Comparison of ENCODE assay signal across 8 mouse cellular contexts in the genomic region with DNA sequence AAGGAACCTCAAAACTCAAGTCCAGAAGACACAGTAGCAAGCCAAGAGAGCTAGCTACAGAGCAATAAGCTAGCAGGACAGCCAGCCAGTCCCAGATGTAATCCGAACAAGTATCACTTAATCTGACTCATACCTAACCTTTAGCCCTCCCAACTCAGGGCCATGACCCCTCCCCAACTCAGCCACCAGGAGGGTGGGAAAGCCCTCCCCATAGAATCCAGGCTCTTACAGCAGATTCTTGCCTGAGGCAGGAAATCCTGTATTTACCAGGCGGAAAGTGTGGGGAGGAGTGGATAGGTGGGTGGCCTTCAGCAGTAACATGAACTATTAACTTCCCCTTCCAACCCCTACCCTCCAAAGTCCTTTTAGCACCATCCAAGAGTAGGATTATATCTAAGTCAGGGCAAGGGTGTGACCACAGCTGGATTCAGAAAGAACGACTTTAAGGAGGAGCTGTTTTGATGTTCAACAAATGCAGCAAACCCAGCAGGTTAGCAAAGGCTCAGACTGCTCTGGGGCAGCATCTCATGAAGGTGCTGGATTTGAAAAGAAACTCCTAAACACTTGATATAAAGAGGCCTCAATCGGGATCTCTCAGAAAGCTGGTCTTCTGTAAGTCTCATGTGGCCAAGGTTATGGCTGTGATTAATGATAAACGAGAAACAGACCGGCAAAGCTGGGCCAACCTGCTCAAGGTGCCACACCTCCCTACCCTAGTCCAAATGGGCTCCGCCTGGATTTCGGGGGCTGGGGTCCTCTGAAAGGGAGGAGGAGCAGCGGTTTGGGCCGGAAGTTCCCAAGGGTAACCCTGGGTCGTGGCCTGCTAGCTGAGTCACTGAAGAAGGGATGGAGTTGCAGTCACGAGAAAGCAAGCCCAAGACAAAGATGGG. TPM values are rescaled to one million over a fixed set of nuclear protein-coding genes. Genes with fewer than 3 reads are reported as not detected.
A peak's percentile ranks its signal among the peaks of the same experiment; 100 is the strongest.
DNase-seq lines count a peak whose midpoint lies in the region; ATAC-seq and TF ChIP-seq lines count a peak whose summit lies in the region.

A gene (plus strand): TSS at position 789 of the 890 bp plus-strand sequence.

- peak within 1 kb of the TSS; percentile 76 for H3K27ac ChIP-seq in embryonic fibroblast, embryonic 13.5 days (ENCODE audit: insufficient read depth, low read length)
- peak within 1 kb of the TSS; percentile 93 for H3K27ac ChIP-seq in intestine, postnatal 0 days (ENCODE audit: low read depth, low read length)
- H3K27ac ChIP-seq in liver, embryonic 15.5 days (replicated peaks) = peak within 1 kb of the TSS; percentile 51; the same call in 1 of the 2 replicates

- H3K4me3 ChIP-seq in erythroblast, embryonic 14.5 days (replicated peaks) = peak within 1 kb of the TSS; percentile 69
- H3K4me3 ChIP-seq in E14TG2a.4 (replicated peaks; ENCODE audit: low read length) = peak within 1 kb of the TSS; percentile 91
- H3K4me3 ChIP-seq in embryonic fibroblast, embryonic 13.5 days (ENCODE audit: insufficient read depth, low read length) = peak within 1 kb of the TSS; percentile 57
- peak within 1 kb of the TSS; percentile 82 for H3K4me3 ChIP-seq in intestine, postnatal 0 days (ENCODE audit: low read depth, low read length)
- peak within 1 kb of the TSS; percentile 67 for H3K4me3 ChIP-seq in liver, embryonic 15.5 days (replicated peaks)

- no peaks in the 10 kb centered on the region for H3K9me3 ChIP-seq in erythroblast, embryonic 14.5 days (ENCODE audit: control insufficient read depth, low read length)
- H3K9me3 ChIP-seq in E14TG2a.4 (ENCODE audit: low read length) = no peaks in the 10 kb centered on the region
- H3K9me3 ChIP-seq in intestine, postnatal 0 days (ENCODE audit: control insufficient read depth) = no peaks in the 10 kb centered on the region
- H3K9me3 ChIP-seq in liver, embryonic 15.5 days (replicated peaks) = no peaks in the 10 kb centered on the region

- peak; percentile 19 for DNase-seq in splenic B cell, adult 2 months (ENCODE audit: low read depth, low spot score)
- no peak for DNase-seq in spleen, adult 18-20 months

- TF ChIP-seq POLR2A in embryonic fibroblast, embryonic 13.5 days (IDR thresholded peaks at IDR 0.05; ENCODE audit: low read depth, low read length) = no peak; the same call in 1 of the 2 replicates

- H3K9ac ChIP-seq in intestine, postnatal 0 days (ENCODE audit: low read depth, low read length) = peak within 1 kb of the TSS; percentile 71
- peak within 1 kb of the TSS; percentile 62 for H3K9ac ChIP-seq in liver, embryonic 15.5 days

- no peak for ATAC-seq in erythroblast, adult 5-6 weeks (replicated peaks; ENCODE audit: low FRiP score, poor library complexity, severe bottlenecking)
- peak; percentile 16 for ATAC-seq in intestine, postnatal 0 days
- no peak for ATAC-seq in liver, embryonic 15.5 days (ENCODE audit: insufficient read depth)

- WGBS in intestine, postnatal 0 days = 6% methylated on average over 12 of the region's 12 CpGs
- WGBS in liver, embryonic 15.5 days (ENCODE audit: insufficient replicate concordance) = 6% methylated on average over 12 of the region's 12 CpGs

- TF ChIP-seq CTCF in E14TG2a.4 (conservative IDR thresholded peaks at IDR 0.05; ENCODE audit: low read length) = no peak
- TF ChIP-seq CTCF in embryonic fibroblast, embryonic 13.5 days (IDR thresholded peaks at IDR 0.05; ENCODE audit: borderline replicate concordance, insufficient read depth, low read length) = no peak
- no peak for TF ChIP-seq CTCF in intestine, postnatal 0 days (IDR thresholded peaks at IDR 0.05; ENCODE audit: low read depth)

- H3K4me2 ChIP-seq in intestine, postnatal 0 days (replicated peaks; ENCODE audit: low read depth) = peak within 1 kb of the TSS; percentile 94
- H3K4me2 ChIP-seq in liver, embryonic 15.5 days = peak within 1 kb of the TSS; percentile 94

- H3K4me1 ChIP-seq in erythroblast, embryonic 14.5 days (ENCODE audit: control insufficient read depth) = peaks cover 64% of the 10 kb centered on the region
- peaks cover 83% of the 10 kb centered on the region for H3K4me1 ChIP-seq in E14TG2a.4 (replicated peaks; ENCODE audit: low read depth, low read length)
- peaks cover 10% of the 10 kb centered on the region; the same call in 1 of the 2 replicates for H3K4me1 ChIP-seq in embryonic fibroblast, embryonic 13.5 days (ENCODE audit: control insufficient read depth, insufficient read depth, low read length)
- 0 out of 2 replicates have a peak, but pooled peaks cover 7% of the 10 kb centered on the region for H3K4me1 ChIP-seq in intestine, postnatal 0 days (replicated peaks; ENCODE audit: control insufficient read depth, insufficient read depth, low read length)
- peaks cover 75% of the 10 kb centered on the region for H3K4me1 ChIP-seq in liver, embryonic 15.5 days (replicated peaks)

- peaks cover 15% of the 10 kb centered on the region for H3K36me3 ChIP-seq in erythroblast, embryonic 14.5 days (ENCODE audit: control insufficient read depth)
- peaks cover 33% of the 10 kb centered on the region for H3K36me3 ChIP-seq in E14TG2a.4 (ENCODE audit: insufficient read depth, low read length)
- peaks cover 30% of the 10 kb centered on the region for H3K36me3 ChIP-seq in intestine, postnatal 0 days (ENCODE audit: control insufficient read depth, insufficient read depth)
- peaks cover 15% of the 10 kb centered on the region for H3K36me3 ChIP-seq in liver, embryonic 15.5 days (replicated peaks)
- peaks cover 2% of the 10 kb centered on the region; the same call in 1 of the 2 replicates for H3K36me3 ChIP-seq in splenic B cell, adult 2 months (ENCODE audit: control insufficient read depth, insufficient read depth, low read length, poor library complexity, severe bottlenecking)

- H3K27me3 ChIP-seq in erythroblast, embryonic 14.5 days (ENCODE audit: control insufficient read depth) = peaks cover 70% of the 10 kb centered on the region
- H3K27me3 ChIP-seq in E14TG2a.4 (ENCODE audit: insufficient read depth, low read length) = peaks cover 22% of the 10 kb centered on the region
- no peaks in the 10 kb centered on the region for H3K27me3 ChIP-seq in intestine, postnatal 0 days (replicated peaks; ENCODE audit: control insufficient read depth, insufficient read depth, low read length)
- H3K27me3 ChIP-seq in liver, embryonic 15.5 days = peaks cover 64% of the 10 kb centered on the region
- peaks cover 4% of the 10 kb centered on the region; the same call in 1 of the 2 replicates for H3K27me3 ChIP-seq in splenic B cell, adult 2 months (ENCODE audit: control insufficient read depth, insufficient read depth, low read length, poor library complexity, severe bottlenecking)

RNA-seq across cellular contexts. Expression of the gene that starts here (rescaled TPM):
- polyA plus RNA-seq in erythroblast, embryonic 14.5 days (2012) = 0.09 and 0.16 TPM in 2 replicates
- total RNA-seq in erythroblast, adult 5-6 weeks (2015; ENCODE audit: low replicate concordance) = not detected in 2 replicates
- total RNA-seq in erythroblast, adult 5-6 weeks (2017; ENCODE audit: low replicate concordance) = 1.4 TPM in 1 of 2 replicates, not detected in the other
- polyA plus RNA-seq in embryonic fibroblast, embryonic 13.5 days (2011; ENCODE audit: insufficient read length, low read depth, missing spikeins) = 9.5 and 11.2 TPM in 2 replicates
- 27.8 and 31.9 TPM in 2 replicates for polyA plus RNA-seq in intestine, postnatal 0 days (2015; fragmentation: Nextera tagmentation; extraction: Ambion mirVana)
- 2.0 and 2.1 TPM in 2 replicates for polyA plus RNA-seq in liver, embryonic 15.5 days (2015; fragmentation: Nextera tagmentation; extraction: Ambion mirVana)
